Comparison of ENCODE assay signal across 20 mouse cellular contexts in genomic region chr7:107752031-107752520, GRCm38 (mm10). TPM values are rescaled to one million over a fixed set of nuclear protein-coding genes. Genes with fewer than 3 reads are reported as not detected.
"Had no signal": no experiment of that assay in that cellular context is flagged by ENCODE, and none has a peak within 500 bp of the region (broad histone marks: within the 10 kb centered on the region; RNA-seq: fewer than 3 reads in every experiment).

No protein-coding gene starts in this region.

- H3K4me1 ChIP-seq: limb, embryonic 12.5 days; liver, embryonic 13.5 days; lung, embryonic 15.5 days; megakaryocyte, embryonic 14.5 days; neural tube, embryonic 15.5 days had no signal

- H3K27me3 ChIP-seq: limb, embryonic 12.5 days; liver, embryonic 13.5 days; lung, embryonic 15.5 days; neural tube, embryonic 15.5 days had no signal

- DNase-seq: kidney, adult 8-10 months; layer of hippocampus, adult 9-11 months; layer of hippocampus, postnatal 36 days; liver; liver, embryonic 13.5 days; liver, postnatal 0 days; lung, postnatal 14 days; thymus, adult 2 months; thymus, postnatal 25 days had no signal

- H3K36me3 ChIP-seq: liver, embryonic 13.5 days; lung, embryonic 15.5 days; neural tube, embryonic 15.5 days had no signal

- H3K9me3 ChIP-seq: limb, embryonic 12.5 days; liver, embryonic 13.5 days; lung, embryonic 15.5 days; megakaryocyte, embryonic 14.5 days; neural tube, embryonic 15.5 days had no signal

- H3K4me2 ChIP-seq: limb, embryonic 12.5 days; liver, embryonic 13.5 days; lung, embryonic 15.5 days; midbrain, embryonic 11.5 days; neural tube, embryonic 15.5 days had no signal

- ATAC-seq: liver, postnatal 0 days had no signal

- H3K4me3 ChIP-seq: limb, embryonic 12.5 days; liver, embryonic 13.5 days; lung, embryonic 15.5 days; megakaryocyte, embryonic 14.5 days; neural tube, embryonic 15.5 days had no signal

- H3K9ac ChIP-seq: limb, embryonic 12.5 days; liver, embryonic 13.5 days; liver, postnatal 0 days; lung, embryonic 15.5 days; neural tube, embryonic 15.5 days had no signal

- H3K27ac ChIP-seq: limb, embryonic 12.5 days; liver, embryonic 13.5 days; lung, embryonic 15.5 days; macrophage; neural tube, embryonic 15.5 days; stomach, postnatal 0 days had no signal

RNA-seq across cellular contexts. Expression of gene Cyb5r2, which starts 5.8 kb away (rescaled TPM):
- polyA plus RNA-seq: macrophage; neural tube, embryonic 11.5 days; urinary bladder, adult 2 months had no signal

RNA-seq across cellular contexts. Expression of gene Ovch2, which starts 48.9 kb away (rescaled TPM):
- polyA plus RNA-seq: intestine, embryonic 14.5 days; limb, embryonic 12.5 days; liver, embryonic 13.5 days; liver, postnatal 0 days; lung, embryonic 15.5 days; macrophage; midbrain, embryonic 11.5 days; midbrain, postnatal 0 days; neural tube, embryonic 11.5 days; neural tube, embryonic 15.5 days; stomach, postnatal 0 days; thymus, adult 2 months; urinary bladder, adult 2 months had no signal

RNA-seq across cellular contexts. Expression of gene Olfr467, which starts 60.0 kb away (rescaled TPM):
- polyA plus RNA-seq: intestine, embryonic 14.5 days; limb, embryonic 12.5 days; liver, embryonic 13.5 days; liver, postnatal 0 days; lung, embryonic 15.5 days; macrophage; midbrain, embryonic 11.5 days; midbrain, postnatal 0 days; neural tube, embryonic 11.5 days; neural tube, embryonic 15.5 days; stomach, postnatal 0 days; thymus, adult 2 months; urinary bladder, adult 2 months had no signal
